Mouse (Mus musculus) ES-E14 (cell line): ENCODE measurements around the gene Tanc1. TPM values are rescaled to one million over a fixed set of nuclear protein-coding genes. Genes with fewer than 3 reads are reported as not detected.

Experiments
- DNase-seq: peaks from one replicate; pipeline ENCODE4 v3.0.0-alpha.2; 2013; ENCODE audit warnings: low read depth, low spot score
- H3K27ac ChIP-seq: 2 replicates; pipeline ENCODE4 v1.5.1; 2012; ENCODE audit warnings: low read depth, mild to moderate bottlenecking, low read length, moderate library complexity, mixed read lengths; ENCODE audit not compliant: poor library complexity, insufficient read depth, severe bottlenecking
- H3K36me3 ChIP-seq: 2 replicates; pipeline ENCODE4 v1.6.1; 2012; ENCODE audit warnings: mild to moderate bottlenecking, low read length, moderate library complexity, mixed read lengths; ENCODE audit not compliant: control insufficient read depth, poor library complexity, insufficient read depth, severe bottlenecking
- H3K4me1 ChIP-seq, 2 experiments: fragments of 150-350 bp in 1 of 2; sonication (generic) in 1 of 2; 2 replicates each; pipeline ENCODE4 v1.6.1; 2012; ENCODE audit warnings: low read length in 2 of 2, mild to moderate bottlenecking in 1 of 2, mixed read lengths in 1 of 2; ENCODE audit not compliant: control insufficient read depth in 2 of 2, insufficient read depth in 2 of 2, poor library complexity in 1 of 2
- H3K4me3 ChIP-seq, 2 experiments: fragments of 150-350 bp in 1 of 2; sonication (generic) in 1 of 2; 2 replicates each; pipeline ENCODE4 v1.5.1; 2012; ENCODE audit warnings: low read length in 2 of 2, low read depth in 1 of 2, mild to moderate bottlenecking in 1 of 2, mixed read lengths in 1 of 2; ENCODE audit not compliant: insufficient read depth in 1 of 2, poor library complexity in 1 of 2, severe bottlenecking in 1 of 2
- H3K9ac ChIP-seq: 2 replicates; pipeline ENCODE4 v1.6.1; 2012; ENCODE audit warnings: low read depth, mild to moderate bottlenecking, low read length, mixed read lengths; ENCODE audit not compliant: poor library complexity, insufficient read depth, severe bottlenecking
- H3K9me3 ChIP-seq: fragments of 150-350 bp; sonication (generic); 2 replicates; pipeline ENCODE4 v1.6.1; 2012; ENCODE audit warnings: low read depth, mild to moderate bottlenecking, low read length; ENCODE audit not compliant: control insufficient read depth, insufficient read depth
- CHD2 ChIP-seq: IDR thresholded peaks from 2 replicates; pipeline ENCODE4 v1.6.1; 2014; ENCODE audit warnings: mild to moderate bottlenecking, low read depth, low read length, inconsistent platforms
- HCFC1 ChIP-seq: IDR thresholded peaks from 2 replicates; pipeline ENCODE4 v1.6.1; 2012; ENCODE audit warnings: low read length, inconsistent platforms, borderline replicate concordance; ENCODE audit not compliant: insufficient read depth
- MAFK ChIP-seq: IDR thresholded peaks from 2 replicates; pipeline ENCODE4 v1.6.1; 2014; ENCODE audit warnings: mild to moderate bottlenecking, low read depth, low read length, inconsistent platforms; ENCODE audit not compliant: insufficient read depth
- ZC3H11A ChIP-seq: IDR thresholded peaks from 2 replicates; pipeline ENCODE4 v1.6.1; 2012; ENCODE audit warnings: low read depth, mild to moderate bottlenecking, inconsistent platforms, low read length, borderline replicate concordance
- ZNF384 ChIP-seq: IDR thresholded peaks from 2 replicates; pipeline ENCODE4 v1.6.1; 2012; ENCODE audit warnings: low read depth, low read length, inconsistent platforms
- in situ Hi-C, 2 experiments: fragments of 600-800 bp; cut with MboI; formaldehyde crosslinking; loops; one replicate each; pipeline ENCODE4 v1.15.1; 2025; ENCODE audit warnings: low sequenced_read_pairs in 2 of 2, inconsistent platforms in 1 of 2; ENCODE audit not compliant: unreplicated experiment in 2 of 2
- total RNA-seq: library from RNA; depleted of rRNA; stranded (reverse); fragments of 300-350 nt; gene quantifications from 2 replicates; pipeline ENCODE4 v1.2.3, GENCODE M21; 2012

The Tanc1 gene
- total RNA-seq, 1 experiment: 28.2 TPM

- Histone ChIP-seq H3K9me3 (no peaks in the 10 kb centered on the region), H3K4me3 (no peak overlapping the region), H3K9ac (no peak overlapping the region), H3K27ac (no peak overlapping the region), H3K36me3 (peaks cover 24% of the 10 kb centered on the region), H3K4me1 (peaks cover 6 to 10% of the 10 kb centered on the region in 2 experiments; a peak in 3 of 4 replicates)
- TF ChIP-seq HCFC1 (no peak), ZNF384 (no peak), CHD2 (no peak), ZC3H11A (no peak), MAFK (no peak)
- in situ Hi-C loops: no loop called here
- DNase-seq: no peak
Observed at GRCm38 (mm10) chr2:59783832-59784627, 172.2 kb downstream of the Tanc1 start.

DNA sequence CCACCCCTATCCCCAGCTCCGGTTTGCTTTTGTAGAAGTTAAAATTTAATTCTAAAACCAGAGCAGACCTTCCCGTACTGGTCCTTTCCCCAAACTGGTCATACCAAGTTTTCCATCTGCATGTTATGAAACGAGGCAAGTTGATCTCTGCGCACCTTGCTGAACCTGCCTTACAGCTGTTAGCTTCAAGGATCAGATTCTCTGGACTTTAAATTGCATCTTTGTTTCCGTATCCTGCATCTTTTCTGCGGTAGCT lies 172.7 kb downstream of the Tanc1 start:
- in situ Hi-C loops: no loop called here
- Histone ChIP-seq H3K27ac (no peak overlapping the region), H3K36me3 (peaks cover 24% of the 10 kb centered on the region), H3K9me3 (no peaks in the 10 kb centered on the region), H3K9ac (no peak overlapping the region), H3K4me3 (no peak overlapping the region), H3K4me1 (peaks cover 4 to 9% of the 10 kb centered on the region in 2 experiments; a peak in 3 of 4 replicates)
- no peak for DNase-seq
- no peak for TF ChIP-seq MAFK
- no peak for TF ChIP-seq CHD2
- no peak for TF ChIP-seq HCFC1
- no peak for TF ChIP-seq ZNF384
- TF ChIP-seq ZC3H11A: no peak

GRCm38 (mm10) chr2:59785597-59785996 lies 173.8 kb downstream of the Tanc1 start:
- TF ChIP-seq ZC3H11A: no peak
- Histone ChIP-seq H3K4me3 (no peak overlapping the region), H3K36me3 (peaks cover 25% of the 10 kb centered on the region), H3K4me1 (no peaks in the 10 kb centered on the region; a peak in 1 of 4 replicates), H3K9ac (no peak overlapping the region), H3K9me3 (no peaks in the 10 kb centered on the region), H3K27ac (no peak overlapping the region)
- in situ Hi-C loops: no loop called here
- no peak for DNase-seq

DNA sequence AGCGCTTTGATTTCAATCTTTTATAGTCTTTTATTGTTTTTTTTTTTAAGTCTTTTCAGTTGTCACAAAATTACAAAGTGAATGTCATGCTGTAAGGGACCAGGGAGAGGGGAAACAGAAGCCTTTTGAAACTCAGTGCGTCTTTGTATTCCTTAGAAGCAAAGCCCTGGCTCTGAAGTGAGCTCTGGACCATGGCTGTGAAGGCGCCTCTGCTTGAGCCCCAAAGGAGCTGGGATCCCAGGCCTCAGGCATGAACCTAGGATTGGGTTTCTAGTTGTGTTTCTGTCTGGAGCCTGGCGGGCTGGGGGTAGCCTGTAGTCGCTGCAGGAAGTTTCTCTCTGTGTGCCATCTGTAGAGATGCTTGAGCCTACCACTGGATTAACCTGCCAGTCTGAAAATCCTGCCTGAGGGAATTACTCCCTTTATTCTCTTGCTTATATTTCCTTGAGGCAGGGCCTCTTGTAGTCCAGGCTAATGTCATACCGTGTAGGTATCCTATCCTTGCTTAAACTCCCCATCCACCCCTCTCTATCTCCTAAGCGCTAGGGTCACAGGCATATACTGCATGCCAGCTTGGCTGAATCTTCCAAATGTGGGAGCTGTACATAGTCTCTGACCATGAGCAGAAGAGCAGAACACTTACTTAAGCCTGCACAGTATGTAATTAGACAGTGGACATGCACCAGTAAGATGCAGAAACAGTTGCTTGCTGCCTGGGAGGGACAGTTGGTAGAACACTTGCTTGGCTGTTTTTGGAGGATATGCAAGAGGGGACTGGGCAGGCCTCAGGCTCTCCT lies 177.1 kb downstream of the Tanc1 start:
- Histone ChIP-seq H3K9ac (no peak overlapping the region), H3K4me1 (no peaks in the 10 kb centered on the region), H3K4me3 (no peak overlapping the region), H3K36me3 (peaks cover 33% of the 10 kb centered on the region), H3K27ac (no peak overlapping the region), H3K9me3 (no peaks in the 10 kb centered on the region)
- no peak for DNase-seq
- in situ Hi-C loops: no loop called here
- no peak for TF ChIP-seq CHD2
- TF ChIP-seq MAFK: no peak
- TF ChIP-seq ZC3H11A: no peak
- no peak for TF ChIP-seq HCFC1
- no peak for TF ChIP-seq ZNF384
